Mouse (Mus musculus) stomach, embryonic 16.5 days (tissue): ENCODE data around the gene Txlna. TPM values are rescaled to one million over a fixed set of nuclear protein-coding genes. Genes with fewer than 3 reads are reported as not detected.

Experiments
- ATAC-seq: fragments of 200-750 bp; cut with Nextera tagmentation; 2 replicates; pipeline ENCODE4 v1.8.0; 2017; ENCODE audit warnings: moderate number of reproducible peaks, moderate TSS enrichment; ENCODE audit not compliant: insufficient read depth, low FRiP score
- H3K27ac ChIP-seq: fragments of 300-500 bp; sonication (generic); 2 replicates; pipeline ENCODE4 v1.5.1; 2014; ENCODE audit warnings: low read length
- H3K27me3 ChIP-seq: fragments of 300-500 bp; sonication (generic); 2 replicates; pipeline ENCODE4 v1.6.1; 2014; ENCODE audit warnings: low read length, control low read depth, mixed read lengths; ENCODE audit not compliant: control insufficient read depth, insufficient read depth
- H3K36me3 ChIP-seq: fragments of 300-500 bp; sonication (generic); 2 replicates; pipeline ENCODE4 v1.6.1; 2014; ENCODE audit warnings: low read length; ENCODE audit not compliant: control insufficient read depth, insufficient read depth
- H3K4me1 ChIP-seq: fragments of 300-500 bp; sonication (generic); 2 replicates; pipeline ENCODE4 v1.6.1; 2014; ENCODE audit warnings: low read length, control low read depth, mixed read lengths; ENCODE audit not compliant: control insufficient read depth, insufficient read depth
- H3K4me2 ChIP-seq: fragments of 300-500 bp; sonication (generic); 2 replicates; pipeline ENCODE4 v1.6.1; 2014; ENCODE audit warnings: low read depth, low read length, mixed read lengths
- H3K4me3 ChIP-seq: fragments of 300-500 bp; sonication (generic); replicated peaks from 2 replicates; pipeline ENCODE4 v1.5.1; 2014; ENCODE audit warnings: mild to moderate bottlenecking, low read length
- H3K9ac ChIP-seq: fragments of 300-500 bp; sonication (generic); 2 replicates; pipeline ENCODE4 v1.6.1; 2014; ENCODE audit warnings: low read length
- H3K9me3 ChIP-seq: fragments of 300-500 bp; sonication (generic); replicated peaks from 2 replicates; pipeline ENCODE4 v1.6.1; 2016; ENCODE audit warnings: low read length, control low read depth; ENCODE audit not compliant: control insufficient read depth
- WGBS: fragments of 180-500 bp; shearing (Covaris S2); extraction: QIAGEN DNeasy Blood & Tissue Kit; methylation state at CpG from one replicate; pipeline ENCODE4 v1.1.7; 2014; 5-methylcytosine and 5-hydroxymethylcytosine counted together
- polyA plus RNA-seq: library from polyadenylated mRNA; unstranded; fragments of >200 nt; fragmentation: Nextera tagmentation; extraction: Ambion mirVana; gene quantifications from 2 replicates; pipeline ENCODE4 v1.2.1, GENCODE M21; 2015

Txlna gene
- polyA plus RNA-seq, 1 experiment from 2014 or later = 65.3 TPM

GRCm38 (mm10) chr4:129614093-129614492 is 26.8 kb downstream of the Txlna start, which contains the start of gene Dcdc2b:
TSS of gene Dcdc2b (minus strand) at chr4:129614257.
- Histone ChIP-seq H3K4me3 (no peak within 1 kb of the TSS), H3K9ac (no peak within 1 kb of the TSS; the same call in 1 of the 2 replicates), H3K36me3 (peaks cover 9% of the 10 kb centered on the region; the same call in 1 of the 2 replicates), H3K27me3 (no peaks in the 10 kb centered on the region), H3K9me3 (no peaks in the 10 kb centered on the region), H3K27ac (no peak within 1 kb of the TSS), H3K4me1 (peaks cover 7% of the 10 kb centered on the region), H3K4me2 (no peak within 1 kb of the TSS)
- no peak for ATAC-seq
- WGBS = 77% methylated on average over 6 of the region's 6 CpGs

- Histone ChIP-seq H3K27ac (no peak overlapping the region), H3K9me3 (no peaks in the 10 kb centered on the region), H3K4me2 (no peak overlapping the region), H3K36me3 (peaks cover 18% of the 10 kb centered on the region), H3K27me3 (no peaks in the 10 kb centered on the region), H3K9ac (no peak overlapping the region), H3K4me3 (no peak overlapping the region), H3K4me1 (peaks cover 4% of the 10 kb centered on the region; the same call in 1 of the 2 replicates)
- ATAC-seq = no peak
- 62% methylated on average over 4 of the region's 4 CpGs for WGBS
These were observed 30.4 kb downstream of the Txlna start for GRCm38 (mm10) chr4:129610472-129610871.

- Histone ChIP-seq H3K9ac (no peak overlapping the region; the same call in 1 of the 2 replicates), H3K4me2 (no peak overlapping the region), H3K9me3 (no peaks in the 10 kb centered on the region), H3K27me3 (no peaks in the 10 kb centered on the region), H3K4me1 (peaks cover 4% of the 10 kb centered on the region; the same call in 1 of the 2 replicates), H3K36me3 (peaks cover 21% of the 10 kb centered on the region), H3K4me3 (no peak overlapping the region), H3K27ac (no peak overlapping the region)
- 79% methylated on average over 4 of the region's 4 CpGs for WGBS
- no peak for ATAC-seq
These were observed 30.8 kb downstream of the Txlna start for GRCm38 (mm10) chr4:129610026-129610425.

GRCm38 (mm10) chr4:129609139-129609631 is 31.7 kb downstream of the Txlna start:
- Histone ChIP-seq H3K27me3 (no peaks in the 10 kb centered on the region), H3K27ac (no peak overlapping the region; the same call in 1 of the 2 replicates), H3K4me1 (peaks cover 4% of the 10 kb centered on the region; the same call in 1 of the 2 replicates), H3K4me2 (no peak overlapping the region), H3K36me3 (peaks cover 29% of the 10 kb centered on the region), H3K4me3 (no peak overlapping the region), H3K9me3 (no peaks in the 10 kb centered on the region), H3K9ac (no peak overlapping the region)
- 78% methylated on average over 12 of the region's 12 CpGs for WGBS
- ATAC-seq = 0 out of 2 replicates have a peak, but pooled peaks have one; percentile 5

- 35% methylated on average over 7 of the region's 7 CpGs for WGBS
- H3K4me1 ChIP-seq = peaks cover 4% of the 10 kb centered on the region; the same call in 1 of the 2 replicates
These were observed 32.3 kb downstream of the Txlna start for GRCm38 (mm10) chr4:129608426-129609025.

GRCm38 (mm10) chr4:129600233-129601158 is 40.4 kb downstream of the Txlna start, which contains the start of the genes Eif3i and Tmem234:
TSS of gene Eif3i (minus strand) at chr4:129600648.
TSS of gene Tmem234 (plus strand) at chr4:129600668.
- peaks cover 13% of the 10 kb centered on the region; the same call in 1 of the 2 replicates for H3K36me3 ChIP-seq
- peak within 1 kb of the TSS; percentile 98 for H3K9ac ChIP-seq
- no peaks in the 10 kb centered on the region for H3K9me3 ChIP-seq
- WGBS = under 1% methylated on average over 74 of the region's 74 CpGs
- H3K4me3 ChIP-seq = peak within 1 kb of the TSS; percentile 98
- ATAC-seq = peak; percentile 89
- H3K4me2 ChIP-seq = peak within 1 kb of the TSS; percentile 89
- no peaks in the 10 kb centered on the region for H3K27me3 ChIP-seq
- H3K4me1 ChIP-seq = peaks cover 17% of the 10 kb centered on the region
- peak within 1 kb of the TSS; percentile 67; the same call in 1 of the 2 replicates for H3K27ac ChIP-seq

More at GRCm38 (mm10) chr4:129608426-129609025, 32.3 kb downstream of the Txlna start:
- Histone ChIP-seq H3K4me2 (no peak overlapping the region), H3K27me3 (no peaks in the 10 kb centered on the region), H3K4me3 (no peak overlapping the region), H3K36me3 (peaks cover 31% of the 10 kb centered on the region), H3K27ac (no peak overlapping the region), H3K9me3 (no peaks in the 10 kb centered on the region), H3K9ac (peak overlapping the region; percentile 42; the same call in 1 of the 2 replicates)
- ATAC-seq = peak; percentile 87

GRCm38 (mm10) chr4:129588865-129589264 is 52.0 kb downstream of the Txlna start:
- 73% methylated on average over 4 of the region's 4 CpGs for WGBS
- ATAC-seq = no peak
- Histone ChIP-seq H3K4me3 (no peak overlapping the region), H3K27me3 (no peaks in the 10 kb centered on the region), H3K27ac (no peak overlapping the region), H3K9ac (no peak overlapping the region), H3K4me1 (no peaks in the 10 kb centered on the region), H3K4me2 (no peak overlapping the region), H3K9me3 (no peaks in the 10 kb centered on the region), H3K36me3 (peaks cover 20% of the 10 kb centered on the region)

GRCm38 (mm10) chr4:129586943-129587342 is 53.9 kb downstream of the Txlna start:
- WGBS = 43% methylated on average over 1 of the region's 1 CpGs
- Histone ChIP-seq H3K4me2 (no peak overlapping the region), H3K36me3 (peaks cover 17% of the 10 kb centered on the region), H3K27me3 (no peaks in the 10 kb centered on the region), H3K4me1 (no peaks in the 10 kb centered on the region), H3K4me3 (no peak overlapping the region), H3K9me3 (no peaks in the 10 kb centered on the region), H3K27ac (no peak overlapping the region), H3K9ac (no peak overlapping the region)
- ATAC-seq = no peak
